In genomic region chr15:42069072-42069471, GRCm38 (mm10) we compare ENCODE assay signal across 14 mouse cellular contexts.
DNase-seq lines count a peak whose midpoint lies in the region; ATAC-seq lines count a peak whose summit lies in the region.
"Had no signal": no experiment of that assay in that cellular context is flagged by ENCODE, and none has a peak within 500 bp of the region (broad histone marks: within the 10 kb centered on the region; RNA-seq: fewer than 3 reads in every experiment).

No protein-coding gene starts in this region.

- peaks cover 5% of the 10 kb centered on the region for H3K4me1 ChIP-seq in forebrain, embryonic 16.5 days (replicated peaks; ENCODE audit: control insufficient read depth, insufficient read depth, low read length)
- peaks cover 6% of the 10 kb centered on the region for H3K4me1 ChIP-seq in forebrain, embryonic 15.5 days
- peaks cover 4% of the 10 kb centered on the region; the same call in 1 of the 2 replicates for H3K4me1 ChIP-seq in midbrain, embryonic 12.5 days
- no peaks in the 10 kb centered on the region for H3K4me1 ChIP-seq in midbrain, embryonic 11.5 days (ENCODE audit: control insufficient read depth, insufficient read depth, low read length)
- peaks cover 7% of the 10 kb centered on the region for H3K4me1 ChIP-seq in embryonic facial prominence, embryonic 12.5 days
- H3K4me1 ChIP-seq in neural tube, embryonic 14.5 days (ENCODE audit: control insufficient read depth, insufficient read depth, low read length): no peaks in the 10 kb centered on the region

- H3K27me3 ChIP-seq in forebrain, embryonic 16.5 days (replicated peaks; ENCODE audit: control insufficient read depth, insufficient read depth, low read length): no peaks in the 10 kb centered on the region
- H3K27me3 ChIP-seq in forebrain, embryonic 15.5 days: no peaks in the 10 kb centered on the region
- H3K27me3 ChIP-seq in midbrain, embryonic 12.5 days: no peaks in the 10 kb centered on the region
- H3K27me3 ChIP-seq in midbrain, embryonic 11.5 days (ENCODE audit: control insufficient read depth, insufficient read depth, low read length): no peaks in the 10 kb centered on the region
- H3K27me3 ChIP-seq in embryonic facial prominence, embryonic 12.5 days: no peaks in the 10 kb centered on the region
- no peaks in the 10 kb centered on the region for H3K27me3 ChIP-seq in neural tube, embryonic 14.5 days (ENCODE audit: control insufficient read depth, insufficient read depth, low read length)

- no peak overlapping the region for H3K4me3 ChIP-seq in forebrain, embryonic 16.5 days (replicated peaks; ENCODE audit: low read length)
- no peak overlapping the region for H3K4me3 ChIP-seq in forebrain, embryonic 15.5 days
- H3K4me3 ChIP-seq in midbrain, embryonic 12.5 days: no peak overlapping the region
- no peak overlapping the region for H3K4me3 ChIP-seq in midbrain, embryonic 11.5 days (ENCODE audit: low read depth, low read length)
- H3K4me3 ChIP-seq in embryonic facial prominence, embryonic 12.5 days: no peak overlapping the region
- no peak overlapping the region for H3K4me3 ChIP-seq in neural tube, embryonic 14.5 days (ENCODE audit: low read depth, low read length)
- H3K4me3 ChIP-seq: layer of hippocampus, adult 2 months had no signal

- WGBS in forebrain, embryonic 16.5 days: 62% methylated on average over 3 of the region's 3 CpGs
- WGBS in forebrain, embryonic 15.5 days: 65% methylated on average over 3 of the region's 3 CpGs
- 61% methylated on average over 3 of the region's 3 CpGs for WGBS in midbrain, embryonic 12.5 days
- 62% methylated on average over 3 of the region's 3 CpGs for WGBS in midbrain, embryonic 11.5 days
- 32% methylated on average over 3 of the region's 3 CpGs for WGBS in embryonic facial prominence, embryonic 12.5 days
- WGBS in neural tube, embryonic 14.5 days: 59% methylated on average over 3 of the region's 3 CpGs

- H3K27ac ChIP-seq in forebrain, embryonic 16.5 days (ENCODE audit: low read length): no peak overlapping the region
- H3K27ac ChIP-seq in forebrain, embryonic 15.5 days (replicated peaks): no peak overlapping the region
- H3K27ac ChIP-seq in midbrain, embryonic 12.5 days (replicated peaks): no peak overlapping the region
- H3K27ac ChIP-seq in midbrain, embryonic 11.5 days (ENCODE audit: low read depth, low read length): no peak overlapping the region
- no peak overlapping the region for H3K27ac ChIP-seq in embryonic facial prominence, embryonic 12.5 days
- no peak overlapping the region for H3K27ac ChIP-seq in neural tube, embryonic 14.5 days (ENCODE audit: low read depth, low read length)
- H3K27ac ChIP-seq: layer of hippocampus, adult 2 months; liver, embryonic 14.5 days; stomach, postnatal 0 days had no signal

- no peak overlapping the region for H3K4me2 ChIP-seq in forebrain, embryonic 16.5 days (ENCODE audit: low read length)
- H3K4me2 ChIP-seq in forebrain, embryonic 15.5 days (replicated peaks): no peak overlapping the region
- H3K4me2 ChIP-seq in midbrain, embryonic 12.5 days (replicated peaks): no peak overlapping the region
- H3K4me2 ChIP-seq in midbrain, embryonic 11.5 days: no peak overlapping the region
- H3K4me2 ChIP-seq in embryonic facial prominence, embryonic 12.5 days (replicated peaks): no peak overlapping the region
- no peak overlapping the region for H3K4me2 ChIP-seq in neural tube, embryonic 14.5 days (ENCODE audit: low read depth, low read length)

- ATAC-seq in forebrain, embryonic 16.5 days: peak; percentile 51; the same call in 1 of the 2 replicates
- ATAC-seq in forebrain, embryonic 15.5 days (replicated peaks): no peak; the same call in 1 of the 2 replicates
- peak; percentile 57; the same call in 1 of the 2 replicates for ATAC-seq in midbrain, embryonic 12.5 days (ENCODE audit: low FRiP score, low read depth)
- ATAC-seq in midbrain, embryonic 11.5 days (ENCODE audit: low FRiP score): no peak
- ATAC-seq in embryonic facial prominence, embryonic 12.5 days (ENCODE audit: insufficient number of reproducible peaks, insufficient read depth, low FRiP score, low TSS enrichment): peak; percentile 68; the same call in 1 of the 2 replicates
- peak; percentile 65; the same call in 1 of the 2 replicates for ATAC-seq in neural tube, embryonic 14.5 days (ENCODE audit: low read depth)
- ATAC-seq: activated CD4-positive, CD25-positive, alpha-beta regulatory T cell, adult 4 months; CD4-positive, CD25-positive, alpha-beta regulatory T cell, adult 4 months; intestine, embryonic 16.5 days had no signal

- no peak overlapping the region for H3K9ac ChIP-seq in forebrain, embryonic 16.5 days (replicated peaks; ENCODE audit: low read depth, low read length)
- H3K9ac ChIP-seq in forebrain, embryonic 15.5 days (replicated peaks): no peak overlapping the region
- no peak overlapping the region for H3K9ac ChIP-seq in midbrain, embryonic 12.5 days (replicated peaks)
- H3K9ac ChIP-seq in midbrain, embryonic 11.5 days (ENCODE audit: low read length): no peak overlapping the region
- no peak overlapping the region for H3K9ac ChIP-seq in embryonic facial prominence, embryonic 12.5 days
- no peak overlapping the region for H3K9ac ChIP-seq in neural tube, embryonic 14.5 days (replicated peaks; ENCODE audit: low read depth, low read length)
- H3K9ac ChIP-seq: liver, embryonic 14.5 days had no signal

- no peaks in the 10 kb centered on the region for H3K9me3 ChIP-seq in forebrain, embryonic 16.5 days (ENCODE audit: control insufficient read depth, low read length)
- no peaks in the 10 kb centered on the region for H3K9me3 ChIP-seq in forebrain, embryonic 15.5 days
- H3K9me3 ChIP-seq in midbrain, embryonic 12.5 days: no peaks in the 10 kb centered on the region
- no peaks in the 10 kb centered on the region for H3K9me3 ChIP-seq in midbrain, embryonic 11.5 days (ENCODE audit: control insufficient read depth, low read length)
- no peaks in the 10 kb centered on the region for H3K9me3 ChIP-seq in embryonic facial prominence, embryonic 12.5 days
- H3K9me3 ChIP-seq in neural tube, embryonic 14.5 days (ENCODE audit: control insufficient read depth, low read length): no peaks in the 10 kb centered on the region

- H3K36me3 ChIP-seq in forebrain, embryonic 16.5 days (ENCODE audit: control insufficient read depth, insufficient read depth): no peaks in the 10 kb centered on the region
- H3K36me3 ChIP-seq in forebrain, embryonic 15.5 days: no peaks in the 10 kb centered on the region
- no peaks in the 10 kb centered on the region for H3K36me3 ChIP-seq in midbrain, embryonic 12.5 days
- no peaks in the 10 kb centered on the region for H3K36me3 ChIP-seq in midbrain, embryonic 11.5 days (ENCODE audit: control insufficient read depth, insufficient read depth, low read length)
- no peaks in the 10 kb centered on the region for H3K36me3 ChIP-seq in embryonic facial prominence, embryonic 12.5 days
- H3K36me3 ChIP-seq in neural tube, embryonic 14.5 days (ENCODE audit: control insufficient read depth, insufficient read depth, low read length): no peaks in the 10 kb centered on the region

- no peak for DNase-seq in midbrain, embryonic 11.5 days (ENCODE audit: low spot score, missing footprints)
- no peak for DNase-seq in lung, postnatal 25 days (ENCODE audit: low spot score)
- DNase-seq: lung, postnatal 14 days had no signal

Comparison
In these comparisons a context has a peak if more than half of its experiments do, and no peak if none do; other contexts are left out.
1. ATAC-seq: peak in forebrain, embryonic 16.5 days (single experiment), midbrain, embryonic 12.5 days (single experiment), embryonic facial prominence, embryonic 12.5 days (single experiment) and neural tube, embryonic 14.5 days (single experiment); none in forebrain, embryonic 15.5 days (single experiment) and midbrain, embryonic 11.5 days (single experiment).